Mouse (Mus musculus): ENCODE results near the gene Nt5c. TPM values are rescaled to one million over a fixed set of nuclear protein-coding genes. Genes with fewer than 3 reads are reported as not detected.

The Nt5c gene
- total and polyA plus RNA-seq, 3 experiments, result 99.3 to 102 TPM; not detected in 1

DNA sequence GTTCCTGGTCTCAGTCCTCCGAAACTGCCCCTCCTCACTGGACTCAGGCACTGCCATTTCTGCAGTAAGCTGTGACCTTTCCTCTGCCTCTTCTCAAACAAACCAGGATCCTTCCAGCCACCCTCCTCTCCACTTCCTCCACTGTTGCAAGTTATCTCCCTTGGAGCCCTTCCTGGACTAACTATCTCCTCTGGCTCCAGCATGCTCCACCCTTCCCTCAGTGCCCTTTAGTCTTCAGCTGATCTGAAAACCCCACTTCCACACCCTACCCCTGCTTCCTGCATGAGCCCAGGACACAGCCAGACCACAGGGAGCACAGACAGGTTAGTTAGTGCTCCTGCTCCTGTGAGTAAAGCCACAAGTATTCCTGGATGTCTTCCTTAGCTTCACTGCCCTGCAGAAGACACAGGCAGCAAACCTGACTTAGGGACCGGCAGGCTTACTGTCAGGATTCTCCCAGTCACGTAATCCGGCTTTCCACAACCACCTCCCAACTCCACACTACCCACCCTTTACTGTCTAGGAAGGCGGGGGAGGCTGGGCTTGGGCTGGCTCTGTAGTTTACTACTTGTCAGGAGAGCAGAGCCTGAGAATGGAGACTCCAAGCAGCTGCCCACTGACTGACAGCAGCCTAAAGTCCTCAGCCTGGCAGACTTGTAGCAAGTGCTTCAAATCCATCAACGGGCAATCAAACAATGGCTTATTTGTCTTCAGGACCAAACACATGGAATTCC, 18.3 kb upstream of the Nt5c start:
- DNase-seq (ENCODE audit: low read depth, low spot score), result peak; percentile 72
- H3K27me3 ChIP-seq (ENCODE audit: control insufficient read depth in 1 of 2, insufficient read depth in 2 of 2, low read length in 2 of 2), result no peaks in the 10 kb centered on the region
- peaks cover 37 to 56% of the 10 kb centered on the region in 2 experiments for H3K4me1 ChIP-seq (ENCODE audit: control insufficient read depth in 1 of 2, insufficient read depth in 2 of 2, low read length in 2 of 2)
- TF ChIP-seq USF1 (IDR thresholded peaks at IDR 0.05; ENCODE audit: low read depth, low read length), result no peak
- peak; percentile 41; the same call in 1 of the 2 replicates for TF ChIP-seq ELF1 (IDR thresholded peaks at IDR 0.05; ENCODE audit: low read depth, low read length)
- TF ChIP-seq GABPA (IDR thresholded peaks at IDR 0.05; ENCODE audit: low read depth, low read length), result no peak
- TF ChIP-seq USF2 (IDR thresholded peaks at IDR 0.05; ENCODE audit: borderline replicate concordance in 1 of 2, insufficient read depth in 1 of 2, low read depth in 1 of 2, low read length in 2 of 2), result no peak
- no peak for TF ChIP-seq HCFC1 (IDR thresholded peaks at IDR 0.05; ENCODE audit: low read depth, low read length)
- TF ChIP-seq UBTF (IDR thresholded peaks at IDR 0.05; ENCODE audit: borderline replicate concordance, insufficient read depth, low read depth, low read length), result no peak
- no peak for TF ChIP-seq RAD21 (IDR thresholded peaks at IDR 0.05; ENCODE audit: low read depth, low read length)
- TF ChIP-seq CHD2 (IDR thresholded peaks at IDR 0.05; ENCODE audit: low read length), result no peak
- TF ChIP-seq ZC3H11A (IDR thresholded peaks at IDR 0.05; ENCODE audit: low read depth, low read length), result no peak
- no peak for TF ChIP-seq CHD1 (IDR thresholded peaks at IDR 0.05; ENCODE audit: low read depth, low read length)
- TF ChIP-seq MAZ (IDR thresholded peaks at IDR 0.05; ENCODE audit: low read depth, low read length), result no peak
- no peak; the same call in 1 of the 2 replicates for TF ChIP-seq RCOR1 (IDR thresholded peaks at IDR 0.05; ENCODE audit: low read depth, low read length)
- TF ChIP-seq MAFK (IDR thresholded peaks at IDR 0.05; ENCODE audit: borderline replicate concordance, low read depth, low read length), result no peak
- TF ChIP-seq POLR2A (IDR thresholded peaks at IDR 0.05; ENCODE audit: control insufficient read depth in 1 of 2, insufficient read depth in 1 of 2, low read depth in 1 of 2, low read length in 2 of 2, poor library complexity in 1 of 2), result peak in 1 of 2 experiments; percentile 24; a peak in 1 of 4 replicates
- TF ChIP-seq MEF2A (IDR thresholded peaks at IDR 0.05; ENCODE audit: extremely low read depth, insufficient replicate concordance, low read depth, low read length, poor library complexity, severe bottlenecking), result 0 out of 2 replicates have a peak, but pooled peaks have one; percentile 18
- peak; percentile 86 for TF ChIP-seq MXI1 (IDR thresholded peaks at IDR 0.05; ENCODE audit: low read depth, low read length)
- TF ChIP-seq JUND (IDR thresholded peaks at IDR 0.05; ENCODE audit: low read depth, low read length), result no peak
- TF ChIP-seq SIN3A (IDR thresholded peaks at IDR 0.05; ENCODE audit: low read length), result peak; percentile 91
- TF ChIP-seq TAL1 (IDR thresholded peaks at IDR 0.05; ENCODE audit: low read length), result peak; percentile 28; the same call in 1 of the 2 replicates
- peak; percentile 93 for TF ChIP-seq ETS1 (IDR thresholded peaks at IDR 0.05; ENCODE audit: low read depth, low read length)
- no peak for TF ChIP-seq E2F4 (IDR thresholded peaks at IDR 0.05; ENCODE audit: borderline replicate concordance, low read depth, low read length)
- TF ChIP-seq MAX (IDR thresholded peaks at IDR 0.05; ENCODE audit: low read length), result no peak
- no peak for TF ChIP-seq POLR2AphosphoS2 (IDR thresholded peaks at IDR 0.05; ENCODE audit: low read length)
- TF ChIP-seq MYB (IDR thresholded peaks at IDR 0.05; ENCODE audit: low read depth, low read length), result no peak
- no peak for TF ChIP-seq NRF1 (IDR thresholded peaks at IDR 0.05; ENCODE audit: insufficient read depth, low read depth, low read length, poor library complexity, severe bottlenecking)
- no peak for TF ChIP-seq CTCF (IDR thresholded peaks at IDR 0.05 in 2 of 3, conservative IDR thresholded peaks at IDR 0.05 in 1 of 3; ENCODE audit: control insufficient read depth in 1 of 3, insufficient read depth in 1 of 3, low read depth in 2 of 3, low read length in 3 of 3, poor library complexity in 1 of 3, severe bottlenecking in 1 of 3)
- peak; percentile 75 to 76; a peak in 3 of 4 replicates for TF ChIP-seq EP300 (IDR thresholded peaks at IDR 0.05; ENCODE audit: low read depth in 1 of 2, low read length in 2 of 2)
- TF ChIP-seq TCF12 (IDR thresholded peaks at IDR 0.05; ENCODE audit: low read depth, low read length), result peak; percentile 46; the same call in 1 of the 2 replicates
- no peak for TF ChIP-seq BHLHE40 (IDR thresholded peaks at IDR 0.05; ENCODE audit: borderline replicate concordance, low read depth, low read length)
- no peak for TF ChIP-seq ZMIZ1 (IDR thresholded peaks at IDR 0.05; ENCODE audit: low read depth, low read length)
- TF ChIP-seq MYC (IDR thresholded peaks at IDR 0.05; ENCODE audit: low read depth, low read length), result peak; percentile 75; the same call in 1 of the 2 replicates
- TF ChIP-seq SMC3 (IDR thresholded peaks at IDR 0.05; ENCODE audit: low read depth, low read length), result no peak
- peak; percentile 45; the same call in 1 of the 2 replicates for TF ChIP-seq ZNF384 (IDR thresholded peaks at IDR 0.05; ENCODE audit: low read depth, low read length)
- TF ChIP-seq GATA1 (IDR thresholded peaks at IDR 0.05; ENCODE audit: low read depth, low read length), result peak; percentile 71
- no peak for TF ChIP-seq NELFE (IDR thresholded peaks at IDR 0.05; ENCODE audit: low read depth, low read length)
- TF ChIP-seq TBP (IDR thresholded peaks at IDR 0.05; ENCODE audit: low read depth, low read length), result 0 out of 2 replicates have a peak, but pooled peaks have one; percentile 14
- peak overlapping the region; percentile 66 for H3K27ac ChIP-seq (ENCODE audit: control insufficient read depth, low read depth, low read length)
- H3K79me2 ChIP-seq (ENCODE audit: control insufficient read depth, insufficient read depth, low read length, poor library complexity), result peaks cover 89% of the 10 kb centered on the region
- H3K4me3 ChIP-seq (ENCODE audit: control insufficient read depth in 1 of 2, insufficient read depth in 1 of 2, low read depth in 2 of 2, low read length in 2 of 2), result peak overlapping the region in 1 of 2 experiments; percentile 10; a peak in 1 of 4 replicates
- H3K36me3 ChIP-seq (ENCODE audit: control insufficient read depth in 1 of 2, insufficient read depth in 2 of 2, low read length in 2 of 2), result peaks cover 6 to 56% of the 10 kb centered on the region in 2 experiments; a peak in 3 of 4 replicates
- H3K9me3 ChIP-seq (replicated peaks; ENCODE audit: insufficient read depth, low read length), result no peaks in the 10 kb centered on the region
- H3K9ac ChIP-seq (ENCODE audit: control insufficient read depth, low read depth, low read length, poor library complexity, severe bottlenecking), result peak overlapping the region; percentile 96

Measured in MEL (cell line).